Mouse (Mus musculus): ENCODE data around the gene Hcst. TPM values are rescaled to one million over a fixed set of nuclear protein-coding genes. Genes with fewer than 3 reads are reported as not detected.

The Hcst gene
- polyA plus RNA-seq, 1 experiment from 2014 or later = 0.45 TPM

DNA sequence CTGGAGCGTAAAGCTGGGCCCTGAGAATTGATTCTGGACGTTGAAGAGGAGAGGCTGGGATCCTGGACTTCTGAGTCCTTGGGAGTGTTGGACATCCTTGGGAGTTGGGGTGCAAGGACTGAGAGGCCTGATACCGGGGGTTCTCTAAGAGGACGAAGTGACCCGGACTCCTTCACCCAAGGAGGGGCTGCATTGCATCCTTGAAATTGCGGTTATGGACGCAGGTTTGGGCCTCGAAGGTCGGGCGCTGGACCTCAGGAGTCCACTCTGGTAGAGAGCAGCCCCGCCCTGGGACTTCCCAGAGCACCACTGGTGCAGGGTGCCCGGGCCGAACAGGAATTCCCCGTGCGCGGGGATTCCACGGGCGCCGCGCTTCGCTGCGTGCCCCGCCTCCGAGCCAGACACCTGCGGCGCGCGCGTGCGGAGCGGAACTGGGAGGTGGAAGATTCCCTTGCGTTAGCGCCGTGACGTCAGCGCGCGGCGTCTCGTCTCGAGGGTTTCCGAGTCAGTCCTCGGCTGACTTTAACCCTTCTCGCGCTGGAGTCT is 2.3 kb upstream of the Hcst start:
- H3K4me3 ChIP-seq (ENCODE audit: low read depth, low read length) = peak overlapping the region; percentile 53
- H3K9ac ChIP-seq (ENCODE audit: low read length) = peak overlapping the region; percentile 73
- under 1% methylated on average over 45 of the region's 45 CpGs for whole genome bisulfite sequencing
- no peak overlapping the region for H3K27ac ChIP-seq (ENCODE audit: low read depth, low read length)
- H3K9me3 ChIP-seq (ENCODE audit: control insufficient read depth, low read length) = no peaks in the 10 kb centered on the region
- H3K4me2 ChIP-seq = peak overlapping the region; percentile 95
- H3K36me3 ChIP-seq (ENCODE audit: control insufficient read depth, insufficient read depth, low read length) = no peaks in the 10 kb centered on the region
- peak; percentile 99 for DNase-seq (ENCODE audit: low spot score, missing footprints)
- no peaks in the 10 kb centered on the region for H3K27me3 ChIP-seq (ENCODE audit: control insufficient read depth, insufficient read depth, low read length)
- peaks cover 8% of the 10 kb centered on the region for H3K4me1 ChIP-seq (ENCODE audit: control insufficient read depth, insufficient read depth, low read length)
- peak; percentile 87 for ATAC-seq (ENCODE audit: low FRiP score)

DNA sequence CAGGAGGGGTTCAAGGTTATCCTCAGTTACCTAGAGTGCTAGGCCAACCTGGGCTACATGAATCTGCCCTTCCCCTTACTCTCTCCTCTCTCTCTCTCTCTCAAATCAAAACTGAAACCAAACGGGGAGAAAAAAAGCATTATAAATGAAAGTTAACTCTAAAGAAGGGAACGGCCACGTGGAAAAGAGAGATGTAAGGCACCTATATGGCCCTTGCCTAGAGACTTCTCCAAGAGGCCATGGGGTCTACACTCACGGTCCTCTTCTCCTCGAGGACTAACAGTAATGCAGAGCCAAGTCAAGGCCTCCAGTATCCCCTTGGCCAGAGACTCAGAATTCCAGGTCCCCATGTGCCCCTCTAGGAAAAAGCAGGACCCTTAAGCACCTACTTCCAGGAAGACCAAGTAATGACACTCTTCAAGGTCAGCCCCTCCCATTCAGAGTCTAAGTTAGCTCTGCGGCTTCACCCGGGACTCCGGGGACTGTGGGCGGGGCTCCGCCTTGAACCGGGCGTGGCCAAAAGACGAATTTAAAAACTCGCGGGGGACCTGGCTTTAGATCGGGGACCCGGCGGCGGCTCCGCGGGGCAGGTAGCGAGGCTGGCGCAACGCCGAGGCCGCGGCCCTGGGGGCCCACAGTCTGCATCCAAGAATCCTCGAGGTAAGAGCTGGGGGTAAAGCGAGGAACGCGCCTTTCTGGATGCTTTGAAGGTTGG is 1.7 kb upstream of the Hcst start, which contains the start of gene Nfkbid:
TSS of gene Nfkbid (plus strand) at position 558 of the 715 bp plus-strand sequence.
- Histone ChIP-seq H3K4me3 (ENCODE audit: low read depth, low read length) (peak within 1 kb of the TSS; percentile 53), H3K9me3 (ENCODE audit: control insufficient read depth, low read length) (no peaks in the 10 kb centered on the region), H3K27me3 (ENCODE audit: control insufficient read depth, insufficient read depth, low read length) (no peaks in the 10 kb centered on the region), H3K9ac (ENCODE audit: low read length) (peak within 1 kb of the TSS; percentile 73), H3K4me1 (ENCODE audit: control insufficient read depth, insufficient read depth, low read length) (peaks cover 8% of the 10 kb centered on the region), H3K4me2 (peak within 1 kb of the TSS; percentile 95), H3K36me3 (ENCODE audit: control insufficient read depth, insufficient read depth, low read length) (no peaks in the 10 kb centered on the region), H3K27ac (ENCODE audit: low read depth, low read length) (no peak within 1 kb of the TSS)
- DNase-seq (ENCODE audit: low spot score, missing footprints) (no peak), ATAC-seq (ENCODE audit: low FRiP score) (peak; percentile 18; the same call in 1 of the 2 replicates)
- 10% methylated on average over 31 of the region's 31 CpGs for WGBS

DNA sequence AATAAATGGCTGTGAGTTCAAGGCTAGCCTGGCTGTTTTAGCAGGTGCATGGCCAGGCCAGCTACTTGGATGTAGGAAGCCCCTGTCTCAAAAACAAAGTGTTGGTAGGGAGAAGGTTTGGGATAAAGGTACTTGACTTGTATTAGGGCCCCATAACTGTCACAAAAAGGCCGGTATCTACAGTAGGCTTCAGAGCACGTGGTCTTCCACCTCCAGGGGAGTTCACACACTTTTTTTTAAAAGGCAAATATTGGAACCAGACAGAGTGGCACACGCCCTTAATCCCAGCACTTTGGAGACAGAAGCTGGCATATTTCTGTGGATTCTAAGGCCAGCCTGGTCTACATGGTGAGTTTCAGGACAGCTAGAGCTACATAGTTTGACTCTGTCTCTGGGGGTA is 1.0 kb upstream of the Hcst start:
- no peaks in the 10 kb centered on the region for H3K36me3 ChIP-seq (ENCODE audit: control insufficient read depth, insufficient read depth, low read length)
- H3K4me2 ChIP-seq = no peak overlapping the region
- H3K9ac ChIP-seq (ENCODE audit: low read length) = no peak overlapping the region
- DNase-seq (ENCODE audit: low spot score, missing footprints) (no peak), ATAC-seq (ENCODE audit: low FRiP score) (no peak)
- H3K9me3 ChIP-seq (ENCODE audit: control insufficient read depth, low read length) = no peaks in the 10 kb centered on the region
- H3K4me3 ChIP-seq (ENCODE audit: low read depth, low read length) = no peak overlapping the region
- WGBS = 86% methylated on average over 3 of the region's 3 CpGs
- H3K27ac ChIP-seq (ENCODE audit: low read depth, low read length) = no peak overlapping the region
- peaks cover 8% of the 10 kb centered on the region for H3K4me1 ChIP-seq (ENCODE audit: control insufficient read depth, insufficient read depth, low read length)
- no peaks in the 10 kb centered on the region for H3K27me3 ChIP-seq (ENCODE audit: control insufficient read depth, insufficient read depth, low read length)

GRCm38 (mm10) chr7:30417856-30418255 is 1.8 kb downstream of the Hcst start:
- 74% methylated on average over 9 of the region's 9 CpGs for WGBS
- no peak overlapping the region for H3K4me3 ChIP-seq (ENCODE audit: low read depth, low read length)
- peaks cover 8% of the 10 kb centered on the region for H3K4me1 ChIP-seq (ENCODE audit: control insufficient read depth, insufficient read depth, low read length)
- ATAC-seq (ENCODE audit: low FRiP score) = no peak
- no peak for DNase-seq (ENCODE audit: low spot score, missing footprints)
- no peaks in the 10 kb centered on the region for H3K36me3 ChIP-seq (ENCODE audit: control insufficient read depth, insufficient read depth, low read length)
- no peak overlapping the region for H3K27ac ChIP-seq (ENCODE audit: low read depth, low read length)
- no peak overlapping the region for H3K9ac ChIP-seq (ENCODE audit: low read length)
- no peaks in the 10 kb centered on the region for H3K27me3 ChIP-seq (ENCODE audit: control insufficient read depth, insufficient read depth, low read length)
- no peak overlapping the region for H3K4me2 ChIP-seq
- no peaks in the 10 kb centered on the region for H3K9me3 ChIP-seq (ENCODE audit: control insufficient read depth, low read length)

DNA sequence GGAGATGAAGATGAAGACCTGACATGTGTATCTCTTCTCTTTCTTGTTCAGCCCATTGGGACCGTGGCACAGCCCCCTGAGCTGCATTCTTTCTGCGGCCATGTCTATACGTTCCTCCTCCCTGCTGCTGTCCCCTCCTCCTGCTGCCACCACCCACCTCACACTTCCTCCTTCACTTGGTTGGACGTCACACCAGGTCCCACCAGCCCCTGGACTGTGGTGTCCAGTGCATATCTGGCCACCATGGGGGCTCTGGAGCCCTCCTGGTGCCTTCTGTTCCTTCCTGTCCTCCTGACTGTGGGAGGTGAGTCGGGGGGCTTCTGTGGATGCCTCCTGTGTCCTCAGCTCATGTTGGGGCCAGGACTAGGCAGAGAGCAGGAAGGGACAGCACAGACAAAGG is 6.1 kb downstream of the Hcst start, which contains the start of gene Tyrobp:
TSS of gene Tyrobp (plus strand) at position 165 of the 400 bp plus-strand sequence.
- DNase-seq (ENCODE audit: low spot score, missing footprints) (no peak), ATAC-seq (ENCODE audit: low FRiP score) (no peak)
- no peaks in the 10 kb centered on the region for H3K36me3 ChIP-seq (ENCODE audit: control insufficient read depth, insufficient read depth, low read length)
- H3K9me3 ChIP-seq (ENCODE audit: control insufficient read depth, low read length) = no peaks in the 10 kb centered on the region
- H3K27ac ChIP-seq (ENCODE audit: low read depth, low read length) = no peak within 1 kb of the TSS
- no peak within 1 kb of the TSS for H3K9ac ChIP-seq (ENCODE audit: low read length)
- H3K4me2 ChIP-seq = no peak within 1 kb of the TSS
- no peak within 1 kb of the TSS for H3K4me3 ChIP-seq (ENCODE audit: low read depth, low read length)
- no peaks in the 10 kb centered on the region for H3K4me1 ChIP-seq (ENCODE audit: control insufficient read depth, insufficient read depth, low read length)
- no peaks in the 10 kb centered on the region for H3K27me3 ChIP-seq (ENCODE audit: control insufficient read depth, insufficient read depth, low read length)
- WGBS = 73% methylated on average over 5 of the region's 5 CpGs

DNA sequence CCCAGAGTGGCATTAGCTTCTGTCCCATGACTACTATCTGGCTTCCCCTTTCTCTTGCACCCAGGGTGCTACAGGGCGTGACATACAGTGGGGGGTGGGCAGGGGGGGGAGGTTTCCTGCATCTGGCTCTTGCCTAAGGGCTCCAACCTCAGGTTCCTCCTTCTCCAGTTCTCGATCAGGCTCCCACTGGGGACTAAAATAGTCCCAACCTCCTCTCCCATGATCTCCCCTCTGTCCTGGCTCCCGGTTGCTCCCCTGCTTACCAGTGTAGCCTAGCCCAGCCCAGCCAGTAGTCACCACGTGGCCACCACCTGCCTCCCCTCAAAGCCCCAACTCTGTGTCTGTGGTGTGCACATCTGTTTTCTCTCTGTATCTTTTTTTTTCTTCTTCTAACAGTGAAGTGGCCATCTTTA is 6.9 kb downstream of the Hcst start:
- no peak for ATAC-seq (ENCODE audit: low FRiP score)
- H3K4me3 ChIP-seq (ENCODE audit: low read depth, low read length) = no peak overlapping the region
- H3K9me3 ChIP-seq (ENCODE audit: control insufficient read depth, low read length) = no peaks in the 10 kb centered on the region
- no peak overlapping the region for H3K27ac ChIP-seq (ENCODE audit: low read depth, low read length)
- H3K36me3 ChIP-seq (ENCODE audit: control insufficient read depth, insufficient read depth, low read length) = no peaks in the 10 kb centered on the region
- no peak overlapping the region for H3K4me2 ChIP-seq
- H3K4me1 ChIP-seq (ENCODE audit: control insufficient read depth, insufficient read depth, low read length) = no peaks in the 10 kb centered on the region
- no peaks in the 10 kb centered on the region for H3K27me3 ChIP-seq (ENCODE audit: control insufficient read depth, insufficient read depth, low read length)
- no peak for DNase-seq (ENCODE audit: low spot score, missing footprints)
- H3K9ac ChIP-seq (ENCODE audit: low read length) = no peak overlapping the region
- WGBS = 61% methylated on average over 4 of the region's 4 CpGs

DNA sequence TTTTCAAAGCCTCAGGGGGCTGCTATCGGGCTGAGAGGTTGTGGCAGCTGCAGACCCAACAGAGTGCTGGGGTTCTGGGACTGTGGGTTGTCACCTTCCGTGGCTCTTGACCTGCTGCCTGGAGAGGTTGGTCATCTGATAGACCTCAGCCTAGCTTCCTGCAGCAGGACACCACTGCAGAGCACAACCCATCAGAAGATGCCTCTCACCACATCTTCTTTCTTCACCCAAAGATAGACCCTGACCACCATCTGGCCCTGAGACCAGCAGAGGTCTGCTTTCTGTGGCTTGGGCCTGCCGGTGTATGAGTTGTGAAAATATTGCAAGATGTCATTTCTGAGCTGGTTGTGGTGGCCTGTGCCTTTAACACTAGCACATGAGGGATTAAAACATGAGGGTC is 8.6 kb downstream of the Hcst start:
- DNase-seq (ENCODE audit: low spot score, missing footprints) (no peak), ATAC-seq (ENCODE audit: low FRiP score) (no peak)
- H3K36me3 ChIP-seq (ENCODE audit: control insufficient read depth, insufficient read depth, low read length) = no peaks in the 10 kb centered on the region
- H3K9ac ChIP-seq (ENCODE audit: low read length) = no peak overlapping the region
- H3K27ac ChIP-seq (ENCODE audit: low read depth, low read length) = no peak overlapping the region
- H3K4me2 ChIP-seq = no peak overlapping the region
- 64% methylated on average over 3 of the region's 3 CpGs for WGBS
- H3K27me3 ChIP-seq (ENCODE audit: control insufficient read depth, insufficient read depth, low read length) = no peaks in the 10 kb centered on the region
- no peaks in the 10 kb centered on the region for H3K4me1 ChIP-seq (ENCODE audit: control insufficient read depth, insufficient read depth, low read length)
- no peak overlapping the region for H3K4me3 ChIP-seq (ENCODE audit: low read depth, low read length)
- H3K9me3 ChIP-seq (ENCODE audit: control insufficient read depth, low read length) = no peaks in the 10 kb centered on the region

DNA sequence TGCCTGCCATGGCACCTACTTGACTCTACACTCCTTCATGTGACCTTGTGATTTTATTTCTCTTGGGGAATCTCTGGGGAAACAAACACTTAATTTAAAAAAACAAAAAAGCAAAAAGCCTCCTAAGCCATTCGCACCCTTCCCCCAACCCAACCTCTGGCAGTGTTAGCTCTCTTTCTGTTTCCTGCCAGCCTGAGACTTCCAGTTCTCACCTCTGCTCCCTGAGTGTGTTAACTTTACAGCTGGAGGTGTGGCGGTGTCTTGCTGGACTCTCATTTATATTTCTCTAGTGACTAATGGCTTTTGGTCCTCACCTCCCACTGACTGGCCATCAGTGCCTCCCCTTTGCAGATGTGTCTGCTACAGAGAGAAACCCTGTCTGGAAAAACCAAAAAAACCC is 9.9 kb downstream of the Hcst start:
- no peak overlapping the region for H3K9ac ChIP-seq (ENCODE audit: low read length)
- WGBS = 71% methylated on average over 2 of the region's 2 CpGs

GRCm38 (mm10) chr7:30408639-30409038 is 11.0 kb downstream of the Hcst start:
- Histone ChIP-seq H3K4me2 (no peak overlapping the region), H3K9ac (ENCODE audit: low read length) (no peak overlapping the region), H3K4me3 (ENCODE audit: low read depth, low read length) (no peak overlapping the region), H3K27ac (ENCODE audit: low read depth, low read length) (no peak overlapping the region), H3K9me3 (ENCODE audit: control insufficient read depth, low read length) (no peaks in the 10 kb centered on the region), H3K27me3 (ENCODE audit: control insufficient read depth, insufficient read depth, low read length) (no peaks in the 10 kb centered on the region), H3K36me3 (ENCODE audit: control insufficient read depth, insufficient read depth, low read length) (no peaks in the 10 kb centered on the region), H3K4me1 (ENCODE audit: control insufficient read depth, insufficient read depth, low read length) (no peaks in the 10 kb centered on the region)
- no peak for ATAC-seq (ENCODE audit: low FRiP score)
- 75% methylated on average over 3 of the region's 3 CpGs for whole genome bisulfite sequencing
- DNase-seq (ENCODE audit: low spot score, missing footprints) = no peak

More for the DNA sequence above, 9.9 kb downstream of the Hcst start:
- Histone ChIP-seq H3K4me1 (ENCODE audit: control insufficient read depth, insufficient read depth, low read length) (no peaks in the 10 kb centered on the region), H3K9me3 (ENCODE audit: control insufficient read depth, low read length) (no peaks in the 10 kb centered on the region), H3K4me3 (ENCODE audit: low read depth, low read length) (no peak overlapping the region), H3K4me2 (no peak overlapping the region), H3K27me3 (ENCODE audit: control insufficient read depth, insufficient read depth, low read length) (no peaks in the 10 kb centered on the region), H3K36me3 (ENCODE audit: control insufficient read depth, insufficient read depth, low read length) (no peaks in the 10 kb centered on the region), H3K27ac (ENCODE audit: low read depth, low read length) (no peak overlapping the region)
- DNase-seq (ENCODE audit: low spot score, missing footprints) = no peak
- no peak for ATAC-seq (ENCODE audit: low FRiP score)

Measured in midbrain, embryonic 11.5 days (tissue).